Mouse (Mus musculus) heart, adult 11 months (tissue): ENCODE results near the gene Sugt1.
A peak's percentile ranks its signal among the peaks of the same experiment; 100 is the strongest.

Source experiments
- DNase-seq: peaks from one replicate; pipeline ENCODE4 v3.0.0; 2022

The Sugt1 gene

GRCm38 (mm10) chr14:79677891-79678687 is 90.6 kb downstream of the Sugt1 start:
- DNase-seq = peak; percentile 91

GRCm38 (mm10) chr14:79680652-79681051 is 93.2 kb downstream of the Sugt1 start:
- peak; percentile 94 for DNase-seq
